Mouse (Mus musculus): ENCODE measurements around the gene Cst13.

- no peak for TF ChIP-seq POLR2A (IDR thresholded peaks at IDR 0.05; ENCODE audit: extremely low read depth, insufficient read depth, low read length)
- no peak for TF ChIP-seq CTCF (IDR thresholded peaks at IDR 0.05; ENCODE audit: extremely low read depth, insufficient read depth, low read length)
These were observed 19.3 kb downstream of the Cst13 start for GRCm38 (mm10) chr2:148839224-148839623.
